Mouse (Mus musculus): ENCODE measurements at regions not wholly inside any gene's neighbourhood (a gene's known extent, or its start where the extent isn't known, plus 50 kb on each side); places are given as distances from the start of the nearest gene placed in this dataset.

GRCm38 (mm10) chr10:98292140-98292539, 565.6 kb upstream of the C030005K15Rik start:
- 72% methylated on average over 2 of the region's 2 CpGs for WGBS
- no peaks in the 10 kb centered on the region for H3K4me1 ChIP-seq (ENCODE audit: insufficient read depth)
- no peak overlapping the region for H3K27ac ChIP-seq (ENCODE audit: low read depth, low read length)
- H3K4me3 ChIP-seq (ENCODE audit: low read depth, low read length): no peak overlapping the region
- DNase-seq (no peak), ATAC-seq (no peak)
- no peaks in the 10 kb centered on the region for H3K27me3 ChIP-seq (ENCODE audit: insufficient read depth, low read length)
- no peak for TF ChIP-seq CTCF (IDR thresholded peaks at IDR 0.05; ENCODE audit: low read depth)
- no peaks in the 10 kb centered on the region for H3K36me3 ChIP-seq (ENCODE audit: insufficient read depth)
- H3K9me3 ChIP-seq (ENCODE audit: low read length): no peaks in the 10 kb centered on the region
- H3K4me2 ChIP-seq (ENCODE audit: low read depth): no peak overlapping the region
- H3K9ac ChIP-seq: no peak overlapping the region

- ATAC-seq: no peak
- no peak for DNase-seq
Observed at GRCm38 (mm10) chr10:98305667-98306066, 579.1 kb upstream of the C030005K15Rik start.

DNA sequence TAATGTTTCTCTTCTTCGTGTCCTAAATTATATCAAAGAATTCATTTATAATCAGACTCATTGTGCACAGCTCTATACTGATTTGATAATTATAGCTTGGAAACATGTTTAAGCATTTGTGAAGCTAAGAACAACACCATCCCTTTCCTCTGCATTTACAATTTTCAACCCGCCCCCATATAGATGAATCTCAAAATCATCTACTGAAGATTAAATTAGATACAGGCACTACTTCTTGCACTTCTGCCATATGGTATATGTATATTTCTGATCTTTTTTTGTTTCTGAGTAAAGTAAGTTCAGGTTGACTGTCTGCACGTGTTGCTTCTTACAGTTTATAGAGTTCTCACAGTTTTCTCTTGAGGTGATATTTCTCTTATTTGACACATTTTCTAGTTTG, 583.1 kb upstream of the C030005K15Rik start:
- Histone ChIP-seq H3K27ac (ENCODE audit: low read depth, low read length) (no peak overlapping the region), H3K36me3 (ENCODE audit: insufficient read depth) (no peaks in the 10 kb centered on the region), H3K4me2 (ENCODE audit: low read depth) (no peak overlapping the region), H3K27me3 (ENCODE audit: insufficient read depth, low read length) (no peaks in the 10 kb centered on the region), H3K9me3 (ENCODE audit: low read length) (no peaks in the 10 kb centered on the region), H3K4me1 (ENCODE audit: insufficient read depth) (no peaks in the 10 kb centered on the region), H3K4me3 (ENCODE audit: low read depth, low read length) (no peak overlapping the region), H3K9ac (no peak overlapping the region)
- WGBS: 81% methylated on average over 3 of the region's 3 CpGs
- no peak for TF ChIP-seq CTCF (IDR thresholded peaks at IDR 0.05; ENCODE audit: low read depth)
- no peak for DNase-seq
- ATAC-seq: no peak

More at GRCm38 (mm10) chr10:98305667-98306066, 579.1 kb upstream of the C030005K15Rik start:
- Histone ChIP-seq H3K4me3 (ENCODE audit: low read depth, low read length) (no peak overlapping the region), H3K4me1 (ENCODE audit: insufficient read depth) (no peaks in the 10 kb centered on the region), H3K27me3 (ENCODE audit: insufficient read depth, low read length) (no peaks in the 10 kb centered on the region), H3K4me2 (ENCODE audit: low read depth) (no peak overlapping the region), H3K9ac (no peak overlapping the region), H3K9me3 (ENCODE audit: low read length) (no peaks in the 10 kb centered on the region), H3K27ac (ENCODE audit: low read depth, low read length) (no peak overlapping the region), H3K36me3 (ENCODE audit: insufficient read depth) (no peaks in the 10 kb centered on the region)
- WGBS: 94% methylated on average over 1 of the region's 1 CpGs
- no peak for TF ChIP-seq CTCF (IDR thresholded peaks at IDR 0.05; ENCODE audit: low read depth)

DNA sequence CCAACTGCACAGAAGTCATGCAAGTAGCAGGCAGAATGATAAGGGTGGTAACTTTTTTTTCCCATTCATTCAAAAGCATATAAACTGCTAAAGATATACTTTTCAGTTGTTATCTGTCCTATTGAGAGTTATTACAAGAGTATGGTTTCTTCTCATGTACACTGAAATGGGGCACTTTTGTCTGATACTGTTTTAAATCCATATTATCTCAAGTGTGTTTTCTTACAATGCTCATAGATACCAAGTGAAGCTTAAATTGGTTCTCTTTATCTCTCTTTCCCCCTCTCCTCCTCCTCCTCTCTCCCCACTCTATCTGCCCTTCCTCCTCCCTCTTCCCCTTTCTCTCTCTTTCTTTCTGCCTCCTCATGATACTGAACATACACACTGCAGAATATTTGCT, 584.8 kb upstream of the C030005K15Rik start:
- DNase-seq: no peak
- Histone ChIP-seq H3K4me3 (ENCODE audit: low read depth, low read length) (no peak overlapping the region), H3K9me3 (ENCODE audit: low read length) (no peaks in the 10 kb centered on the region), H3K27ac (ENCODE audit: low read depth, low read length) (no peak overlapping the region), H3K4me2 (ENCODE audit: low read depth) (no peak overlapping the region), H3K27me3 (ENCODE audit: insufficient read depth, low read length) (no peaks in the 10 kb centered on the region), H3K4me1 (ENCODE audit: insufficient read depth) (no peaks in the 10 kb centered on the region), H3K9ac (no peak overlapping the region), H3K36me3 (ENCODE audit: insufficient read depth) (no peaks in the 10 kb centered on the region)
- no peak for TF ChIP-seq CTCF (IDR thresholded peaks at IDR 0.05; ENCODE audit: low read depth)
- ATAC-seq: no peak

DNA sequence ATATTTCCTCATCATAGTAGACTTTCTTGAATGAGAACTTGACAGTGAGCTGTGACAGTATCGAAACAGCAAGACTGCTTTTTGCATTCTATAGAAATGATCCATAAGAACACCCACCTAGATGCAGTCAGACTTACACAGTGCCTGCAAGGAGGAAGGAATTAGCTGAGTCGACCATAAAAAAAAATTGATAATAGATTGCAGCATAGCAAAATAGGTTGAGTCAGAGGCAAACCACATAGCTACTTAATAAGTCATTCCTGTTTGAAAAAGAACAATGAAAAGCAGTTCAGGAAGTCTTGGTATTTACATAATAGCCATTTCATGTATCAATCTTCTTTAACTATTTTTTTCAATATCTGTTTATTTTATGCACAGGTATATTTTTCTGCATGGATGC, 591.9 kb upstream of the C030005K15Rik start:
- no peak for TF ChIP-seq CTCF (IDR thresholded peaks at IDR 0.05; ENCODE audit: low read depth)
- DNase-seq (no peak), ATAC-seq (no peak)
- Histone ChIP-seq H3K4me3 (ENCODE audit: low read depth, low read length) (no peak overlapping the region), H3K9me3 (ENCODE audit: low read length) (no peaks in the 10 kb centered on the region), H3K27me3 (ENCODE audit: insufficient read depth, low read length) (no peaks in the 10 kb centered on the region), H3K27ac (ENCODE audit: low read depth, low read length) (no peak overlapping the region), H3K4me1 (ENCODE audit: insufficient read depth) (no peaks in the 10 kb centered on the region), H3K36me3 (ENCODE audit: insufficient read depth) (no peaks in the 10 kb centered on the region), H3K4me2 (ENCODE audit: low read depth) (no peak overlapping the region), H3K9ac (no peak overlapping the region)
- WGBS: 83% methylated on average over 2 of the region's 2 CpGs

- Histone ChIP-seq H3K36me3 (ENCODE audit: insufficient read depth) (no peaks in the 10 kb centered on the region), H3K9ac (no peak overlapping the region), H3K4me1 (ENCODE audit: insufficient read depth) (no peaks in the 10 kb centered on the region), H3K9me3 (ENCODE audit: low read length) (no peaks in the 10 kb centered on the region), H3K4me3 (ENCODE audit: low read depth, low read length) (no peak overlapping the region), H3K27me3 (ENCODE audit: insufficient read depth, low read length) (no peaks in the 10 kb centered on the region), H3K4me2 (ENCODE audit: low read depth) (no peak overlapping the region), H3K27ac (ENCODE audit: low read depth, low read length) (no peak overlapping the region)
- DNase-seq: no peak
- TF ChIP-seq CTCF (IDR thresholded peaks at IDR 0.05; ENCODE audit: low read depth): no peak
- no peak for ATAC-seq
- WGBS: 74% methylated on average over 5 of the region's 5 CpGs
Observed at GRCm38 (mm10) chr10:98323846-98324245, 590.4 kb upstream of the Atp2b1 start.

- Histone ChIP-seq H3K9ac (no peak overlapping the region), H3K4me2 (ENCODE audit: low read depth) (no peak overlapping the region), H3K9me3 (ENCODE audit: low read length) (no peaks in the 10 kb centered on the region), H3K27me3 (ENCODE audit: insufficient read depth, low read length) (no peaks in the 10 kb centered on the region), H3K36me3 (ENCODE audit: insufficient read depth) (no peaks in the 10 kb centered on the region), H3K4me1 (ENCODE audit: insufficient read depth) (no peaks in the 10 kb centered on the region), H3K4me3 (ENCODE audit: low read depth, low read length) (no peak overlapping the region), H3K27ac (ENCODE audit: low read depth, low read length) (no peak overlapping the region)
- TF ChIP-seq CTCF (IDR thresholded peaks at IDR 0.05; ENCODE audit: low read depth): no peak
- ATAC-seq (no peak), DNase-seq (no peak)
Observed at GRCm38 (mm10) chr10:98324591-98324990, 589.6 kb upstream of the Atp2b1 start.

- whole genome bisulfite sequencing: 82% methylated on average over 5 of the region's 5 CpGs
- H3K9me3 ChIP-seq (ENCODE audit: low read length): no peaks in the 10 kb centered on the region
- H3K9ac ChIP-seq: no peak overlapping the region
- H3K27me3 ChIP-seq (ENCODE audit: insufficient read depth, low read length): no peaks in the 10 kb centered on the region
- TF ChIP-seq CTCF (IDR thresholded peaks at IDR 0.05; ENCODE audit: low read depth): no peak
- H3K4me1 ChIP-seq (ENCODE audit: insufficient read depth): no peaks in the 10 kb centered on the region
- H3K4me3 ChIP-seq (ENCODE audit: low read depth, low read length): no peak overlapping the region
- no peak overlapping the region for H3K27ac ChIP-seq (ENCODE audit: low read depth, low read length)
- ATAC-seq (no peak), DNase-seq (no peak)
- H3K4me2 ChIP-seq (ENCODE audit: low read depth): no peak overlapping the region
- no peaks in the 10 kb centered on the region for H3K36me3 ChIP-seq (ENCODE audit: insufficient read depth)
Observed at GRCm38 (mm10) chr10:98325720-98326119, 588.5 kb upstream of the Atp2b1 start.

Data from forebrain, postnatal 0 days (tissue).